Mouse (Mus musculus): ENCODE measurements around the gene Pgbd5.
"Not testable (repeated sequence)": the region's sequence is repeated elsewhere in the genome, so short reads cannot be mapped to it uniquely, and the experiment has no call there.

Gene Pgbd5

GRCm38 (mm10) chr8:124429417-124429816, 10.0 kb downstream of the Pgbd5 start:
- DNase-seq = peak; percentile 64

- not testable (repeated sequence) for DNase-seq
These were observed 10.7 kb downstream of the Pgbd5 start for GRCm38 (mm10) chr8:124428721-124429120.

DNA sequence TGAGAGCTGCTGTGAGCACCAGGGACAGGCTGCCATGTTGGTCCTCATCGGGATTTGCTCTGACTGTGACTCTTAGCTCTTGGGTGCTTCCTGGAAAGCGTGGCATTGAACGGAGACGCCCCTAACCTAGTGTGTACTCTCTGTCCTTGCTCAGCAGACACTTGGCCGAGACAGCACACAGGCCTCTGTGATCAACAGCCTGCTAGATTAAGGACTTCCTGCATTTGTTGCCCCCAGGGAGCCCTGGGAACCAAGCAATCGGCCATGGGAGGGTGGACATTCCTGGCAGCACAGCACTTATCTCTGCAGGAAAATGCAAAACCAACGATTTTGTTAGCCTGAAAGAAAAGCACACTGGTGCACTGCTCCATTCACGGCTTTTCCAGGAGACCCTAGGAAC, 18.0 kb downstream of the Pgbd5 start:
- no peak for DNase-seq

DNA sequence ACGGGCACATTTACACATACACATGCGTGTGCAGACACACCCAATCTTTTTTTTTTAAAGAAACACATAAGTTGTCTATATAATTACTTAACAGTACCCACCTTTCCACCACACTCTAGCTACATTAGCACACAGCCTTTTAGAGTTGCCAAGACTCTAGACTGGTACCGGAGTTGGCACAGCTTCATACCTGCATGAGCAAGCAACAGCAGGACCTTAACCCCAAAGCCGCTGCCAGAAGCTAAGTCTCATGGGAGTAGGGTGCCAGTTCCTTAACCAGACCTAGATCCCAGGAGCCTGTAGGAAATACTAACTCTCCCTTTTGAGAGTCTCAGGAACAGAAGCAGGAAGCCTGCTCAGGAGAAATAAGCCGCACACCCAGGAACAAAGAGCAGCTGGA, 20.5 kb downstream of the Pgbd5 start:
- no peak for DNase-seq

GRCm38 (mm10) chr8:124418185-124418584, 21.3 kb downstream of the Pgbd5 start:
- no peak for DNase-seq

GRCm38 (mm10) chr8:124416646-124417045, 22.8 kb downstream of the Pgbd5 start:
- no peak for DNase-seq

DNA sequence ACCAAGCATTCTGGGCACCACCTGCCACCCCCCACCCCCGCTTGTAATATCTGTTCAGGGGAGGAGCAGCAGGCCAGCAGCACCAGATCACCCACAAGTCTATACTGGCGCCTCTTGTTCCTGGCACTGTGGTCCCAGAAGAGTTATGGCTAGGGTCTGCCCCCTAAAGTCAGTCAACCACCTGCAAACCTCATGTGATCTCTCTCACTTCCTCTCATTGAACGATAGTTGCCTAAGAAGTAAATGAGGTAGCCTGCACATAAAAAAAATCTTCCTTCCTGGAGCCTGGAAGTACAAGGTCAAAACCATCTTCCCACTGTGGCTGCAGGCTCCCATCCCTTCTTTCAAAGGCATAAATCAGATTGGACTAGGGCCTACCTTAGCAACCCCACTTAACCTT, 23.7 kb downstream of the Pgbd5 start:
- DNase-seq = no peak

DNA sequence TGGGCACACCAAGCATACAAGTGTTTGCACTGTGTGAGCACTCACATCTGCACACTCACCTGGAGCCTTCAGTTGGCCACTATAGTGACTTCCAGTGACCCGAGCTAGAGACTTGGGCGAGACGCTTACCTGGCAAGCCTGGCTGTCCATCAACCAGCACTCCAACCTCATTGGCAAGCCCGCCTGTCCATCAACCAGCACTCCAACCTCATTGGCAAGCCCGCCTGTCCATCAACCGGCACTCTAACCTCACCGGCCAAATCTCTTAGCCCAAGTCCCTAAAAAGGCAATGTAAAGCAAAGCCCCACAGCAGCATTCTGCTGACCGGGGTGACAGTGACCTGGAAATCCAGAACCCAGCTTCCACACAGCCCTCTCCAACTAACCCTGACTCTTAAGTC, 24.5 kb downstream of the Pgbd5 start:
- DNase-seq = no peak

DNA sequence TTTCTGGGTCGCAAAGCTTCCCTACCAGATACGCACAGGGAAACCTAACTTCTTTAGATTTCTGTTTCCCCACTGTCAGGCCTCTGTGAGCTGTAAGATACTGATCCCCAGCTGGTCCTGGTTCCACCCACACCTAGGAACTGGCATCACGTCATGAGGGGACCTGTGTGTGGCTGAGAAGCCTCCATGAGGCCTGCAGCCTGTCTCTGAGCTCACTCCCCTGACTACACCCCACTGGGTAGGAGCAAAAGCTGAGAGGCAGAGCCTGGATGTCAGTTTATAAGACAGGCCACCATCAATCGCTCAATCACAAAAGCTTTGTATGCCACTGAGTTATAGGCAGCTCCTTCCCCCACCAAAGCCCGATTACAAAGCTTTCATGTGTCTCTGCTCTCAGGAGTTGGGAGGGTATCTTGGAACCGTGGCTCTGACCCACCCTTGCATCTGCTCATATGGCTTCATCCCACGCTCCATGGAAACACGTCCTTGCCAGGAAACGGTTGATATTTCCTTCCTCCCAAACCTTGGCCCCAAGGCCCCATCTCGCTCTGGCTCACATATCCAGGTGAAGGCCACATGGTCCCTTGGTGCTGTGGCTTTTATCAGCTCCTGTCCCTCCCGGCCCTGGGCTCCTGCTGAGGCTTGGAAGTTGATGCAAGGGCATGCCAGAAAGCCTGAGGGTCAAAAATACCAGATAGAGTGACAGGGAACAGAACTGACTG, 26.1 kb downstream of the Pgbd5 start:
- DNase-seq = peak; percentile 70

GRCm38 (mm10) chr8:124412496-124413243, 26.8 kb downstream of the Pgbd5 start:
- DNase-seq = no peak

DNA sequence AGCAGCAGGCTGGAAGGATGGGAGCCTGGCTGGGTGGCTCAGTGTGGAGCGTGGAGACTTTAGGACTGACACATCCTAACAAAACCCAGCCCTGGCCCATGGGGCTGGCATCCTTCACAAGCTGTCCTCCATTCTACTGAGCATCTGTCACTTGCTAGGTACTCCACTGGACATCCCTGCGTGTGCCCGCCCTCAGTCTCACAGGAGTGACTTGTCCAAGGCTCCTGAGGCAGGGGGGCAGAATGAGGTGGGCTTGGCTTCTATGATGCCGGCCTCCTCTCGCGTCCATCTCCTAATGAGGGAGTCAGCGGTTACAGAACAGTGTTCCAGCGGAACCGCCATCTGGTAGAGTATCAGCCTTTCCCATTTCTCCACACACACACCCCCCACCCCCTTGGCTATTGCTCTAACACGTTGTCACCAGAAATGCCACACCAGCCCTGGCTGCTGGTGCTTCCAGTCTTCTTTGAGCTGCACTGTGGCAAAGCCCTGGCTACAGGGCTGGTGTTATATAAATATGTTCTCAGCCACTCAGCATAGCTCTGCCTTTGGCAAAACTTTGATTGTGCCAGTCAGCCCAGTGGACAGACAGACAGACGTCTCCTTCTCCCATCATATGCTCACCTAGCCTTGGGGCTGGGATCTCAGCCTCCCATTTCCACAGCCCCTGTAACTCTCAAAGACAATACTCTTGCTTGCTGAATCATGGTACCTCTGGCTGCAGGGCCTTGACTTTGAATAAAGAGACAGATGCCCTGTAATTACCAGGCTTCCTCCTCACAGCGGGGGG, 34.8 kb downstream of the Pgbd5 start:
- no peak for DNase-seq

- DNase-seq = no peak
These were observed 35.6 kb downstream of the Pgbd5 start for GRCm38 (mm10) chr8:124403876-124404275.

DNA sequence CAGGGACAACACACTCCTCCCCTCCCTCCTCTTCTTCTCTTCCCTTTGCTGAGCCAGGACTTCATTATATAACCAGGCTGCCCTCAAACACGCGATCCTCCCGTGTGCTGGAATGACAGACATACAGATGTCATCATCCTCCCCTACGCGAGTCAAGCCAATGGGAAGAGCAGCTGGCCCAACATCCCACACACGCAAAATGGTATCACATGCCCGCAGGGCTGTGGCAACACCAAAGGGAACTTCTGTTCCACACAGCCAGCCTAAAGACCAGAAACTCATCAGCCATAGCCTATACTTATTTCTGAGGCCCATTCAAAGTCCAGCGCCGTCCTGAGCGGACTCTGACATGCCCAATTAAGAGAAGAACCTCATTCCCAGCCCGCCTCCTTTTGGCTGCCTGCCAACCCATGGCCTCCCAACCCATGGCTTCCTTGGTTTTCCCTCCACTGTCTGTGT, 40.0 kb downstream of the Pgbd5 start:
- peak; percentile 81 for DNase-seq

DNA sequence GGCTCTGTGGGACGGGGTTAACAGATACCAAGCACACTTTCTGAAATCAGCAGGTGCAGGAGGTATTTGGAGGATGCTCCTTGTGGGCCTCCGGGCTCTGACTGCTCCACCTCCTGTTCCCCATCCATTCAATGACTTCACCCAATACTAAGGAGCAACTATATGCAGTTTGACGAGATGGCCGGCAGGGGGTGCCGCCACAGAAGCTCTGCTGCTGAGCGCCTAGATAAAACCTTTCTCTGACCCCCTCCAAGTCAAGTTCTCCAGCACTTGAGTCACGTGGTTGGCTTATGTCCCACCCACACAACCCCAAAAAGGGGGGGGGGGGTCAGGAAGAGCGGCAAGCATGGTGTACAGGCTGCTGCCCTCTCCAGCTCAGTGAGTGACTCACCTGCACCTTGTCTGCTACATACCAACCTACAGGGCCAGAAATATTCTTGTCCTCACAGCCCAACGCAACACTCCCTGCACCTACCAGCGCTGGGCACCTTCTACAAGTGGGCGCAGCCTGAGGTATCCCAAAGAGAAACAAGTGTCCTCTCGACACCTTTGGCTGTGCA, 40.5 kb downstream of the Pgbd5 start:
- peak; percentile 68 for DNase-seq

DNA sequence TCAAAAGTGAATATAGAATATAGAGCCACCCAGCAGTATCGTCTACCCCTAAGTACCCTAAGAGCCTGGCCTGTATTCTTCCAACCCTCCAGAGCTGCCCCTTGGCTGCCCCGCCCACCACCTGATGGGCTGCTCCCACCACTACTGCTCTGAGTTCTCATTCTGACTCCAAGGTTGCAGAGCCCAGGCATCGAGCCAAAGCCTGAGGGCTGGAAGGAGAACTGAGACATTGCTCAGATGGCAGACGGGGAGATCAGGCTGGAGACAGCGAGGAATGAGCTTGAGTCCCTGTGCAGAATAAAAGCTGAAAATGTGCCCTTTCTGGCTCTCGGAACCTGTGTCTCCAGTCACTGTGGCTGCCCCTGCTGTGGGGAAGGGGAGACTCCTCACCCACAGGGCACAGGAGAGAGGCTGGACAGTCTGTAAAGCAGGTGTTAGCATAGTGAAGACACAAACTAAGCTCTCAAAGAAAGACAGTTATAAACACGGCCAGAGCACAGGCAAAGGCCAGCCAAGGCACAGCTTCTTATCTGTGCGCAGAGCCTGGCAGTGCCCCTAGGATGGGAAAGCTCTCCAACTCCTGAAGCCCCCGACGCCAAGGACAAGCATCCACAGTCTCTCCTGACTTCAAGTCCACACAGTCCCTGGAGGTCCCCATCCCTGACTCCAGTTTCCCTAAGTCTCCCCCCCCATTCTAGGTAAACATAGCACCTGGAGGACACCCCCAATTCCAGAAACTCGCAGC, 42.0 kb downstream of the Pgbd5 start:
- peak; percentile 74 for DNase-seq

DNA sequence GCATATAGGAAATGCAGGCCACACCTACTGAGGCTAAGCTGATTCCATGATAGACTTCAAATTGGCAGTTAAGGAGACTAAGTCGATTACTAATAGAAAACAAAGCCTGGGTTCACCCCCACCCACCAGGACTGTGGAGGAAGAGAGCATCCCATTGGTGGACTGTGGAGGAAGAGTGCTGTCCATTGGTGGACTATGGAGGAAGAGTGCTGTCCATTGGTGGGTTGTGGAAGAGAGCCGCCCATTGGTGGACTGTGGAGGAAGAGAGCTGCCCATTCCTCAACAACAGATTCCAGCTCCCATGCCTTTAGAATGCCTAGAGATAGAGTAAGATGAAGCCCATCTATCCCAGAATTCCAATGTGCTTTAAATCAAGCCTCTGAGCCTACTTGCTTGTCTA, 42.9 kb downstream of the Pgbd5 start:
- DNase-seq = no peak

DNA sequence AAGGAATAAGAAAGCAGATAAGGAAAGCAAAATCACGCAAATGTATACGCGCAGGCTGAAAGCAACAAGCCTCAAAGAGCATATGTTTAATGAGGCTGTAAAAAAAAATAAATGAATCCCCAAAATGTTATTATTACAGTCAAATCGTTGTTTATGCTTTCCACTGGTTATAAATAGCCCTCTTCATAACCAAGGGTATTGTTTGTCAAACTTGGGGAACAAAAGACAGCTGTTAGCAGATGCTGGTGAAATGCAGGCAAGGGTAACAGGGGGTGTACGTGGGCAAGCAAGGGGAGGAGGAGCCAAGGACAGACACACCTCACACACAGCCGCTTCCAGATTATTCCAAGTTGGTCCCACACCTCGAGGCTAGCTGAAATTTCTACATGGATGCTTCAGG, 44.1 kb downstream of the Pgbd5 start:
- DNase-seq = no peak

GRCm38 (mm10) chr8:124394951-124395350, 44.5 kb downstream of the Pgbd5 start:
- DNase-seq = no peak

GRCm38 (mm10) chr8:124393927-124394326, 45.5 kb downstream of the Pgbd5 start:
- no peak for DNase-seq

GRCm38 (mm10) chr8:124393013-124393412, 46.4 kb downstream of the Pgbd5 start:
- DNase-seq = no peak

DNA sequence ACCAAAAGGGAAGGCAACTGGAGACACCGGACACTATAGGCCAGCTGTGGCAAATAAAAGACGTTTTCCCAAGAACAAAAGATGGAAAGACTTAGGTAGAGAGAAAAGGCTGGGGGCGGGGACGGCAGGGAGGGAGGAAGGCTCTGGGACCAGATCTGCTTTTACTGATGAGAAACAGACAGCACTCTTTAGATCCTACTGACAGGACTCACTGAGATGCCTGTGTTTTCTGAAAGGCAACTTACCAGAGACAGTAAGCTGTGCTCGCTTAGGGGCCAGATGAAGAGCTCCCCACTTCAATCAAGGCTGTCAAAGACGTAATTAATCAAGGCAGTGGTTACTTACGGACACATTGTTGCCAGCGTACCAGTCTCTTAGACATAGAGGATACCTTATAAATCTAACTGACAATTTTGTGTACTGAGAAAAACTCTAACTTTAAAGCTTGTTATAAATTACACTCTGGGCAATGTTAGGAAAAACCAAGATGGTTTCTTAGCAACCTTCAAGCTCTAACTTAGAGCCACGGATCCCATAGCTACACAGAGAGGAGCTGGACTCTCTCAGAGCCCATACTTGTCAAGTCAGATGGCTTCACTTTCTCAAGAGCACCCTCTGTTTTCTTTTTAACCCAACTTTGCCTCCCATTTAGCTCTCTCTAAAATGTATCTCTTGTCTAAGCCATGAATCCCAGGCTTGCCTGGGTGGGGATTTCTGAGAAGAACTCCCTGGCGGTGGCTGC, 47.0 kb downstream of the Pgbd5 start:
- DNase-seq = no peak

DNA sequence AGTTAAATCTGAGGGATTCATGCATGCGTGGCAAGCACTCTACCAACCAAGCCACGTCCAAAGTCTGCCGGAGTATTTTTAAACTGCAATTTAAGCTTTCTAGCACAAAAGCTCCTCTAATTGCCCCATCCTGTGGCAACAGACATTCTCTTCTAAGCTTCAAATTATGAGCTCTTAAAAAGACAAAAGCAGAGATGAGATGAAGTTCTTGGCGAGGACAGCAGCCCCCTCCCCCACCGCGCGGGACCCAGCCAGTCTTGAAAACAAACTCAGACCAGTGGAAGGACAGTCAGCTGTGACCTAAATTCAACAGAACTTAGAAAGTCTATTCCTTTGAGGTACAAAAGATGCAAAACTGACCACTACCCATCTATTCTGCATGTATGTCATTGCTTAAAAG, 48.3 kb downstream of the Pgbd5 start:
- no peak for DNase-seq

All from right cerebral cortex, adult 18-20 months (tissue).